Mouse (Mus musculus) embryo, embryonic 11 days (tissue): ENCODE results near the gene Arhgdia.

Experiments
- DNase-seq: peaks from one replicate; pipeline ENCODE4 v3.0.0-alpha.2; 2015

Arhgdia gene

DNA sequence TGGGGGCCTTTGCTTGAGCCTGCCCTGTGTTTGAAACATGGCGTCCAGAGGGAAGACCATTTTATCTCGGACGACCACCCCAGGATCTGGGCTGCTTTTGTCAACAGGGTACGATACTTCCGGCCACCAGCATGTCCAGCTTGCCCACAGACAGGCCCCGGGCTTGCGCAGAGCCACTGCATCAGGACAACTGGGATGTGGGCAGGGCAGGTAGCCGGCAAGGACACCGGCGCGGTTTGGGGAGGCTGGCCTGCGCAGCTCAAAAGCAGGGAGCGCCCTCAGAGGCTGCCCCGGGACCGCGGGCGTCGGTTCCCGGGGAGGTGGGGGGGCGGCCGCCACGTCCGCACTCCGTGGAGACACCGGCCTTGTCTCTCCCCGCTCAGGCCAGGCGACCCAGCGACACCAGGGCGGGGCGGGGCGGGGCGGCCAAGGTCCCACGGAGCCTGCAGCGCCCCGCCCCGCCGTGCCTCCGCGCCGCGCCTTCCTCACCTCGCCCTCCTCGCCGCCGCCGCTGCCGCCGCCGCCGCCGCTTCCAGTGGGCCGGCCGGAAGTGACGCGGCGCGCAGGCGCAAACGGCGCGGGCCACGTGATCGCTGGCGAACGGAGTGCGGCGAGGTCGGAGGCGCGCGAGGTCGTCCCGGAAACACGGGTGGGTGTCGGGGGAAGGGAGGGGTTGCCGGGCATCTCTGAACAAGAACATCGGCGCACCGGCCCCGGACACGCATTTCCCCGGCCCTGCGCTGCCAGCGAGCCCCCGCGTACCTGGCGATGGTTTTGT is 32.1 kb downstream of the Arhgdia start, which contains the start of gene Mcrip1:
Gene Mcrip1, minus strand, starts transcription at position 560 of the 778 bp plus-strand sequence.
- DNase-seq = peak; percentile 95

DNA sequence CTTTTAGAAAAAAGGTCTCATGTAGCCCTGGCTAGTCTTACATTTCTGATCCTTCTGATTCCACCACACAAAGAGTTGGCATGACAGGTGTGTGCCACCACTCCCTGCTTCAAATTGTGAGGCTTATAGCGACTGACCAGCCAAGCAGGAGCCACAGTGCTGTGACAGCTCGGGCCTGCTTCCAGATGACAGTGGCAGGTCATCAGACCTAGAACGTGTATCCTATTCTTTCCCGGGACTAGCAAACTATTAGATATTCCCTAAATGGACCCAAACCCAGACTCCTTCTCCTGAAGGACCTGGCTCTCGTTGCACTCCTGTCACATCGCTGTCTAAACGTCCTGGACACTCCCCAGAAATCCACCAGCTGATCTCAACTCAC is 32.6 kb downstream of the Arhgdia start:
- DNase-seq = no peak

DNA sequence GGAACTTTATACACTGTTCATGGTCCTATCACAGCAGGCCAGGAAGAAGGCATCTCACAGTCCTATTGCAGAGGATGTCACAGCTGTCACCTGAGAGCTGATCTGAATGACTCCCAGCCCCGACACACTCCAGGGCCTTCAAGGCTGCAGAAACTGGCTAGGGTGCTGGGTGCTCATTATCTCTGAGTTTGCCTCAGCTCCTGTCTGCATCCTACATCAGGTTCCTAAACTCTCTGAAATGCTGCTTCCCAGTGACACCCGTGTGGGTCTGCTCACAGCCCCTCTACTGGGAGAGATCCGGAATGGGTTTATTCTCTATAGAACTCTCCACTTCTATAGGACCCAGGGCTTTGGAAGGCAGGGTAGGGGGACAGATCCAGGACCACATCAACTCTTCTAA is 33.2 kb downstream of the Arhgdia start:
- no peak for DNase-seq

DNA sequence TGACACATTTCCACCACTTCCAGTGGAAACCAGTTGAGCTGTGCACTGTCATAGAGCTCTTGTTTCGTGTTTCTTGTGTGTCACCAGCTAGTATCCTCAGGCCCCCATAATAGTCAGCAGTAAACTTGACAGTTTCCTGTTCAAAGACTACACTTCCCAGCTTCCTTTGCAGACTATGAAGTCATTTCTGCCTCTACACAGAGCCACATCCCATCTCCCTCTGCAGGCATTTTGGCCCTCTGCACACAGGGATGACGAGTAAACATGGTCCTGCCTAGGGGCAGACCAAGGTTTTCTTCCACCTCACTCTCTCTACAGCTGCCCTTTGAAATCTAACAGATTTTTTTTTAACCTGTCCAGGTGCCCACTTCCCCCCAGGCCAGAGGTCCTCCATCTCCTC is 34.0 kb downstream of the Arhgdia start:
- no peak for DNase-seq

DNA sequence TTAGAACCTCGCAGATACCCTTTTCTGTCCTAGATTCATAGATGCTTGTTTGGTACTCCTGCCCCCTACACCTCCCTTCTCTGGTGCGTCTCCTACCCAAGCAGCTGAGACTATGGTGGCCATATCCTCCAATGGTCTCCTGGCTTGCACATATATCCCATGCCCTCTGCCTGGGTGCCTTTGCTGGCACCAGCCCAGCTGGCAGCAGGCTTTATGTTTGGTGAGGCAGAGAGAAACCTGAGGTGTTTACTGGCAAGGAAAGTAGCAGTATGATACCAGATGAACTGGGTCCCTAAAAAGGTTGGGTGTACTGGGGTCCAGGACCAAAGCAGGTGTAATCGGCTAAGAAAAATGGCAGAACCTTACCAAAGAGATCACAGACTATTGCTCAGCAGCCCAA is 35.5 kb downstream of the Arhgdia start:
- DNase-seq = no peak

DNA sequence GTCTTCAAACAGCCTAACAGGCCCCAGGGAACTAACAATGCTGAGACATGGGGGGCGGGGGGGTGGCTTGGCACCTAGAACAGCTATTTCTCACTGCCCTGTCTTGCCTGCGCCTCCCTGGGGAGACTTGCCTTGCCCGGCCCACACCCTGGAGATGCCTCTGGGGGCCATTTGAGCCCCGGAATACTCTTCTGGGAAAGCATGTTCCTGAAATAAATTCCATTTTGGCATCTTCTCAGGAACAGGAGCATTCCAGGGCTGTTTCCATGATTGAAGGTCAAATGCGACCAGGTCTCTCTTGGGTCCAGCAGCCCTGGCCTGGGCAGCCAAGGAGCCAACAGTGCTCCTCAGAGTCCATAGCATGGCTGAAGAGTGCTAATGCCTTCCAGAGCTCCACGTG is 39.0 kb downstream of the Arhgdia start:
- no peak for DNase-seq

DNA sequence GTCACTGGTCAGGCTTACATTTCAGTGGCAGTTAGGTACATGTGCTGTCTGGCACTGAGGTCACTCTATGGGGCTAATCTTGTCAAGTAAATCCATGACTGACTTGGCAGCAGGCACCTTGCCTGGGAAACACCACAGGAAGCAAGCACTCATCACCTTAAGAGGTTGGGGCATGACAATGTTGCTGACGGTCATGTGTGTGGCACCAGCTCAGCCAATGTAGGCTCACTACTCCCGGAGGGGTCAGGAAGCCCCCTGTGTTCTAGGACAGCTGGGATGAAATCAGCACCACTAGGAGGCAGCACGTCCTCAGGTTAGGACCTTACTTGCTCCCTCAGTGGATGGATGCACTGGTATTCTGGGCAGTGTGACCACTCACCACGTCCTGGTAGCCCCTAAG is 39.5 kb downstream of the Arhgdia start:
- peak; percentile 44 for DNase-seq

DNA sequence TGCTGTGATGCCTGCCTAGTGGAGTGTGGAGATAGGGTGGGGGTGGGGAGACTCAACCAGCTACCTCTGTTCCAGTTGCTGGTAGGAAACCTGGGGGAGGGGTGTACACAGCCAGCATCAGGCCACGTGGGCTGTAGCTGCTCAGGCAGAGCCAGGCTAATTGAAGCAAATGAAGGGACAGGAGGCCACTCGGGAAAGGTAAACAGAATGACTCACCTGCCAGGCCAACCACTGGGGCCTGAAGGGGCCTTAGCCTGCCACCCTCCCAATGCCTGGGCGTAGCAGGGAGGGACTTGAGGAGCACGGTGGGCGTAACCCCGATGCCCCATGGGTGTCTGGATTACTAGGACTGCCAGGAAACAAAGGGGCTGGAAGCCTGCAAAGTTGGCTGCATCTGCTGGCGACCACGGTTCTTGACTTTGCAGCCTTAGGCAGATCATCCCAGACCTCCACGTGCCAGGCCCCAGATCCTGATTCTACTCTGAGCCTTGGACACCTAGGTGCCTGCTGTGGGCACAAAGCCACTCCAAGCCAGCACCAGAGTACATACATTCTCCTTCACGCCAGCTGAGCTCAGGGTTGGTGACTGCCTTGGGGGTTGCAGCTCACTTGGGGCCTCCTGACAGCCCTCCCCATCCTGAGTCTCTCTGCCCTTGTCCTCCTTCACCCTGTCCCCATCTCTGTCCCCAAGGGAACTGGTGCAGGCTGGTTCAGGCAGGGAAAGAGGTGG is 42.0 kb downstream of the Arhgdia start:
- peak; percentile 49 for DNase-seq

DNA sequence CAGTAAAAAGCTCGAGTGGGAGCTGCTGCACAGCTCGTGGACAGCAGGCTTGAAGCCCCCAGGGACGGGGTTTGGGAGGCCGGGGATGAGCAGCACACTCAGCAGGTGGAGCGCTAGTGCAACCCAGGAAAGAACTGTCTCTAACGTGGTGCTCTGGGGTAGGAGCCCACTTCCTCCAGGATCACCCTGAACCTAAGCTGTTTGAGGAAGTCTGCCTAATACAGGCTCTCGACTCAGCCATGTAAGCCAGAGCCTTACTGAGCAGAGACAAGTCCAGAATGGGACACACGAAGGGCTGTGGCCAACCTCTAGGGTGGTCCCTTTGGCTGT is 42.5 kb downstream of the Arhgdia start:
- no peak for DNase-seq

DNA sequence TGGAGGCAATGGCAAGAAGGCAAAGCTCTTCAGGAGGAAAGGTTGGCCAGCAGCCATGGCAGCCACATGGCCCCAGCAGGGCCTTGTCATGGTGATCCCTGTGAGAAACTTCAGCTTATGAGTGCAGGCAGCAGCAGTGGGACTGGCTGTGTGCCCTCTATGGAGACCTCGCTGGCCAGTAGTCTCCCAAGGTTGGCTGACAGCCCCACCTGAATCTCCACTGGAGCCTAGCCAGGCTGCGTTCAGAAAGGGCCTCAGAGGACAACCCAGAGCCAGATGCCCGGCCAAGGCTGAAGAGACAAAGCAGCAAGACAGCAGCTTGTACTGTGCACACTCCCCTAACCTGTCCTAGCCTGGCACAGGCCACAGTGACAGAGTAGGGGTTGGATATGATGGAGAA is 42.9 kb downstream of the Arhgdia start:
- DNase-seq = no peak

DNA sequence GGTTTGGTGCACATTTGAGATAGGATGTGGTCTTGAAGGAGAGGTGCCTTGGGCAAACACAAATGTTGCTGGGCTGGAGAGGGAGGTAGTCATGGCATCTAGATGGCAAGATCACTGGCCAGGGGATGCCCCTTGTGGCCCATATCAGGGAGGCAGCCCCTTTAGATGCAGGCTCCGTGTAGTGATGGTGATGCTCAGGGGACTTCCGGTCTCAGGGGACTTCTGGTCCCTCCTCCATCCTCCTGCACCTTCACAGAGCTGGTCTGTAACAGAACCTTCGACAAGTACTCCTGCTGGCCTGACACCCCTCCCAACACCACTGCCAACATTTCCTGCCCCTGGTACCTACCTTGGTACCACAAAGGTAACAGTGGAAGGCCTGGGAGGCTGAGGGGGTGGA is 45.6 kb downstream of the Arhgdia start:
- DNase-seq = no peak

DNA sequence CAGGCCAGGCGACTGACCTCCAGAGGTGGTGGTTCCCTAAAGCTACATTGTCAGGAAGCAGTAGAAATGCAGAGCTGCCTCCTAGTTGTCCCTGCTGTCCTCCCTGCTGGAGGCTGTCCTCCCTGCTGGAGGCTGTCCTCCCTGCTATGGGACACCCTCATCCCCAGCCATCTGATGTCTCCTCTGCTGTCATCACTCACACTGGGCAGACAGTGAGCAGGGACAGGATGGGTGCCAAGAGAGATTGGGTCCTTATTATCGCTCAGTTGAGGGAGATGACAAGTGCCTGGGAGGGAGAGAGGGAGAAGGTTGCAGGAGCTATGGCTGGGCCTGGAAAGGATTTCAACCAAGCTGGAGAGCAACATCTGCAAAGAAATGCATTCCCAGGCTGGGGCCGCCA is 46.3 kb downstream of the Arhgdia start:
- no peak for DNase-seq

DNA sequence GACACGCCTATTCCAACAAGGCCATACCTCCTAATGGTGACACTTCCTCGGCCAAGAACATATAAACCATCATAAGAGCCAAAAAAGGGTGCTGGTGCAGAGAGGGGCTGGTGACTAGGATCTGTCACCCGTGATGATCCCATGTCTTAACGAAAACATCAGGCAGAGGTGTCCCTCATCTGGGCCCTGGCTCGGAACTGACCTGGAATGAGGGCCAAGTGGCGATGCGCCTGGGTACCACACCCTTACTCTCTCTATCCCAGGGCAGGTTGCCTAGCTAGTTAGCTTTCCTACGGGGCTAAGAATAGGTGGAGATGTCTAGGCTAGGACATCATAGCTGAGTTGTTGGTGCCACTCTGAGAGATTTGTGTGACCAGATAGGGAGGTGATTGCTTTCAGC is 47.3 kb downstream of the Arhgdia start:
- DNase-seq = no peak

DNA sequence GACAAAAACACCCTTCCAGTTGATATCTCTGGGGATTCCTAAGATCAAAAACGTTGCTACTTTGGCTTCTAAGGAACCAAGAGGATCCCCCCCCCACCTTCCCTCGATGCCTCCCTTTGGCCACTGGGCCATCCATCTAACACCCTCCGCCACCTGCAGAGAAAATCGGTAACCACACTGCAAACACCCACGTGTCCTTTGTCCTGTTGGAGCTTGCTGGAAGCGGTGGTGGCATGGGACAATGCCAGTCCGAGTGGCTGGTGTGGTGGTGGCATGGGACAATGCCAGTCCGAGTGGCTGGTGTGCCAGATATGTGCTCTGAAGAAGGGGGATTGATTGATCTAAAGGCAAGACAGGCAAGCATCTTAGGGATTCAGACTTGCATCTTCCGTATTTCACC is 49.8 kb downstream of the Arhgdia start:
- DNase-seq = no peak

DNA sequence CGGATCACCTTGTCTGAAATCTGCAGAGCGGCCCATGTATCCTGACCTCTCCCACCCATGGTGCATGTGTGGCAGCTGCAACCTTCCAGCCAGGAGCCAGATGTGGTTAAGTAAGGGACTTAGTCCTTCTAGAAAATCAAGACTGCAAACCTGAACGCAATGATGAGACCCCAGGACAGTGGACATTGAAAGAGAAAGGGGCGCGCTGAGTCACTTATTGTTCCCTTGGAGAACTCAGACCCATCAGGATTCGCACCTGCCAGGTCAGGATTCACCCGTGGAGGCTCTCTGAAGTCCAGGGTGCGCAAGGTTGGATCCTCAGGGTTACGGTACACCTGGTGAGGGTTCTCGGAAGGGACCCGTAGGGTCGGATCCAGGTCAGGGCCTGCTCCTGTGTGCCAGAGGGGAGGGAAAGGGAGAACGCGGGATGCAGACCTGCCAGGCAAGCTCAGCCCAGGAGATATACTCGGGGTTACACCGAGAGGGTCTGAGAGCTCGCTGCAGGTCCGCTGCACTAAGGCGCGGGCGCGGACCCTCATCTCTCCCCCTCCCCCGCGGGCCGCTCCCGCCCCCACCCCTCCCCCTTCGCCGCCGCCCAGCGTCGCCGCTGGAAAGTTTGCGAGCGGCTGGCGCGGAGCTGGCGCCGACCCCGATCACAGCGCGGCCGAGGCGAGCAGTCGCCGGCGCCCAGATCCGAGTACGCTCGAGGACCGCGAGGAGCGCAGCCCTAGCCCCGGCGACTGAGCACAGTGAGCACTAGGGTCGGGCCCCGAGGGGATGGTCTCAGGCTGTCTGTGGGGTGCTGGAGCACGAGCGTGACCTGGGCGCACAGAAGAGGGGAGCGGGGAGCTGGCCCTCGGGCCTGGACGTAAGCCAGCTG is 51.1 kb downstream of the Arhgdia start, which contains the start of gene Gcgr:
Gene Gcgr, plus strand, starts transcription at position 615 of the 880 bp plus-strand sequence.
- DNase-seq = peak; percentile 69

DNA sequence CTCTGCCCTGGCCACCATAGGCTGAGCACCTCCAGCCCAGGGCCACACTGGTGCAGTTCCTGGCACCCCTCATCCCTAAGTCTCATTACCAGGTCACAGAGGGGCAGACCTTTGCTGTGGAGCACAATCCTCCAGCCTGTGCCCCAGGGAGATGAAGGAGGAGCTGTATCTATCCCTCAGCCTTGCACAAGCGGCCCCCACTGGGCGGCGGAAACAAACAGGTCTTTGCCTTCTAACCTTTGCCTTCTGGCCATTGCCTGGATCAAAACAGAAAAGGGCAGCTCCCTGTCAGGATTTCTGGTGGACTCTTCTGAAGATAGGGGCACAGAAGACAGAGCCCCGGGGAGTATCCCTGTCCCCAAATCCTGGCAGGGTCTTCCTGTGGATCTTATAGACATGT is 52.5 kb downstream of the Arhgdia start:
- DNase-seq = no peak
